Mouse (Mus musculus) yolk sac, embryonic 10.5 days (tissue): ENCODE measurements around the gene Pigk.

Source experiments
- DNase-seq: peaks from one replicate; pipeline ENCODE4 v3.0.0-alpha.2; 2017; ENCODE audit warnings: low spot score

Pigk gene

DNA sequence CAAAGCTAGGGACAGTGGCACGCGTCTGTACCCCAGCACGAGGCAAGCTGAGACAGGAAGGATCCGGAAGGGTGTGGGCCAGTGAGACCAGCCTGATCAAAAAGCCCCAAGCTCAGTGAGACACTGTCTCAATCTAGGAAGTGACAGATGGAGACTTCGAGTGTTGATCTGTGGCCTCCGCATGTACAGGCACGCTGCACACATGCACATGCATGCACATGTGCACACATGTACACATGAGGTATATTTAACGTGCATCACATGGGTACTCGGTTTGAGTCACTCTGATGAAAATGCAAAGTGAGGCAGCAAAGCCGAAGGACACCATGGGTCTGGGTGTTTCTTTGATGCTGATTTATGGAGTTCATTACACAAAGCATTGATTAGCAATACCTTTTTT is 191.1 kb downstream of the Pigk start:
- no peak for DNase-seq

DNA sequence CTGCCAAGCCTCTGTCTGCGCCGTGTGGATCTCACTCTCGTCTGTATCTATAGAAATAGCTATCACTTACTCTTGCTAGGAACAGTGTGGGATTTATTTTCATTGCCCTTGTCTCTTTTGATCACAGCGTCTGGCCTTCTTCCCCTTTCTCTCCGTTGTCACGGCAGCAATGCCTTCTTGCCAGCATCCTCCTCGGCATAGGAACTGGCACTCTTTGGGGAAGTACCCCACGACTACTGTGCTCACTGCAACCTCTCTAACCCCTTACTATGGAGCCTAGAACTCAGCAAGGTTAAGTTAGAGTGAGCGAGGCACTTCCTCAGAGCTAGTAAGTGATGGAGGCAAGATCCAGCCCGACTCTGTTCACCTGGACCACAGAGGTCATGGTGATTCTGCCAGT is 191.9 kb downstream of the Pigk start:
- no peak for DNase-seq

DNA sequence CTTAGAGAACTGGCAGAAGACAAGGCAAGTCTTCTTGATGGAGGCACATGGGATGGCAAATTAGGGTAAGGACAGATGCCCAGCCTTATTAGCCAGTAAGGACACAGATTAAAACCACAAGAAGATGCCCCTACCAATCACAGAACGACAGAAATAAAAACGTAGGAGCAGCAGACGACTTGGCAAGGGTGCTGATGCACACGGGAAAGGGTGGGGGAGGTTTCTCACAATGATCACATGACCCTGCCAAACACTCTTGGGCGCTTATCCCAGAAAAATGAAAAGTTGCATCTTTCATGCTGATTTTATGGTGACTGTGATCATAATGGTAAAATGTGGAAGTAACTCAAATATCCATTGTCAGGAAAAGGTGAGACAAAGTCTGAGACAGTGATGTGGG is 193.2 kb downstream of the Pigk start:
- no peak for DNase-seq

DNA sequence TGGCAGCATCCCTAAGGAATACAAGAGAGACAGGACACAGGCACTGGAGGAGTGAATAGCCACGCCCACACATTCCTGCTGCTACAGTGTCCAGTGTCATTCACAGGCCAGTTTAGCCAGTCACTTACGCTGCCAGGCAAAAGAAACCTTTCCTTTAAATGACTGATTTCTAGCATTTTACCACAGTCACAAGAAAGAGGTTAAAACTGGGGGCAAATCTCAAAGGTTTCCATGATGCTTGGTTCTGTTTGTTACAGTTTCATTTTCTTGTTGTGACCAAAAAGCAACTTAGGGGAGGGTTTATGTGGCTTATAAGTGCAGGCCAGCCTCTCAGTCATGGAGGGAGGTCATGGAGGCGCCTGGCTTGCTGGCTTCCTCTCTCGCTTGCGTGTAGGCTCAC is 193.8 kb downstream of the Pigk start:
- no peak for DNase-seq

DNA sequence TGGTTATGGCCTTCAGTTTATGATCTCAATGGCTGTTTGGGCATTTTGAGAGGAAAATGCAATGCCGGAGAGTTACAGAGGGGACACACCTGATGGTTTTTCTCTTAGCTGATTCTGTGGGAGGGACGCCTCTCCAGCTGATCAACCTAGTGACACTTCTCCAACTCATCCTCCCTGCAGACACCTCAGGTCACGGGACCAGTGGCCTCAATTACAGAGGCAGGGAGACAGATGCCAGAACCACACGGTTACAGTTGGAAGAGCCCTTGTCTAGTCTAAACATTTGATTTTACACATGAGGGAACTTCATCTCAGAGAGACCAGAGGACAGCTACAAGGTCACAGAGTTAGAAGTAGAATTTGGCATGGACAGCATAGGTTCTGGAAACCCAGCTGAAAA is 197.7 kb downstream of the Pigk start:
- DNase-seq: no peak

DNA sequence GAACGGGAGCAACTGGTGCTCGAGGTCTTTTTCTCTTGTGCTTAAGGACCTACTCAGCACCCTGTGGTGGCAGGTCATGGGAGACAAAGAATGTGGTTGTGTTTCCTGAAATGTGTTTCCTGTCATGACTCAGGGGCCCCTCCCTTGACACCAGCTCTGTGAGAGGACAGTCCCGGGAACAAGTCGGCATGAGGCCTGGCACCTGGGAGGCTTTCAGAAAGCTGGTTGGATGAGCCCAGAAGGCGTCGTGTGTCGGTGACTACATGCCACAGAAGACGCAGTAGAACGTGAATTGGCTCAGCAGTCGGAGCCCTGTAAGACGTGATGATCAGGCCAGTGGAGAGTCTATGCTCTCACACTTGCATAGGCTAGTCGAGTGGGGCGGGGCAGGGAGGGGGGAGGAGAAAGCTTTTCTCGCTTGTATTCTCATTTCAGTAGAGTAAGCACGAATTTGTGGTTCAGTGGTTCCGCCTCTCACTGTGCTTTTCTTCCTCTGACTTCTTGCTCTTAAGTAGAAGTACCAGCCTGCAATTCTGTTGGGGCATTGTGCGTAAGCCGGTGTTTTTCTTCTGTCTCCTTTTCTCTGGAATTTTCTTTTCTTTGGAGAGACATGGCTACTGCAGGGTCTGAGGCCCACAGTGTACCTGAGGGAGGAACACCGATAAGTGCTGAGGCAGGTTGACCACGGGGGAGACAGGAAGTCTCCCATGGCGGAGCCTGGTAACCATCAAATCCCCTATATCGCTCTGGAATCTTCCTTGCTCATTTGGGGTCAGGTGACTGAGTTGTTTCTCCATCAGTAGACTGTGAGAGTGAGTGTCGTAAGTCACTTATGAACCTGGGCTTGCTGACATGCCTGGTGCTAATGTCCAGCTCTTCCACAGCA is 198.6 kb downstream of the Pigk start:
- DNase-seq: no peak

DNA sequence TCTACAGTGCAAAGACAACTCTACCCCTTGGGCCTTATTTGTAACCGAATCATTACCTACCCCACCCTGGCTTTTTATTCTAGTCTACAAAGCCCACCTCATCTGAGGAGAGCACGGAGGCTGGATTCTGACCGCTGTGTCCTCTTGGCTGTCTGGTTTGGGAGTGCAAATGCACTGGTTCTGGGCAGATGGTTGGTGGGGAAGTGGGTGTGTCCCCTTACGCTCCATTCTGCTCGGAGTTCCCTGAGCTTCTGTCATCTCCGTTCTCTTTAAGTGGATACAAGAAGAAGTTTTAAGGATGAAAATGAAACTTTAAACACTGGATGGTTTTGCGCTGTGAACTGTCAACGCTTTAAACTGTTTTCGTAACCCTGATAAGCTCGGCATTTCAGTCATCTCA is 199.2 kb downstream of the Pigk start:
- no peak for DNase-seq

DNA sequence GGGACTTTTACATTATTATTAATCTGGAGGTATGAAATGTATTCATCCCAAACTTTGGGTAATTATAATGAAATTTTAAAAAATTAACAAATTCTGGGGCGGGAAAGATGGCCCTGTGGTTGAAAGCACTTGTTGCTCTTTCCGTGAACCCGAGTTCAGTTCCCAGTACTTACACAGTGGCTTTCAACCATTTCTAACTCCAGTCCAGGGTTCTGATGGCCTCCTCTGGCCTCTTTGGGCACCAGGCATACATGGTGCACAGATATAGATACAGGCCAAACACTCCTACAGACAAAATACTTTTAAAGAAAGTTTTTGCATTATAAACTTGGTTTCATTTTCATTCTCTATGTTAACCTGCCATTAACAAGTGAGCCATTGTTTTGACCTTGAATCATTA is 199.7 kb downstream of the Pigk start:
- no peak for DNase-seq

DNA sequence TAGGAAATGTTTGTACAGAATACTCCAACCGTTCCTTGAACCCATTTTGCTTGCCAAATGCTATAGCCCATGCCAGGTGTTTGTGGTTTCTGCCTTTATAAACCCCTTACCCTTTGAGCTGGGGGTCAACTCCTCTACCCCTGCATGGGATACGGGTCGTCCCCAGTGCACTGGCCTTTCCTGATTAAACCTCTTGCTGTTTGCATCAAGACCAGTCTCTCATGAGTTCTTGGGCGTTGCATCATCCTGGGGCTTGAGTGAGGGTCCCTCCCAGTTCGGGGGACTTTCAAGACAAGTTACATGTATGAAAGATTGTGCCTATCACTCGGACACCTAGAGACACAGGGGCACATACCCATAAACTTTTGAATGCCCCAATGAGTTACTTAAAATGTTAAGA is 200.5 kb downstream of the Pigk start:
- no peak for DNase-seq

DNA sequence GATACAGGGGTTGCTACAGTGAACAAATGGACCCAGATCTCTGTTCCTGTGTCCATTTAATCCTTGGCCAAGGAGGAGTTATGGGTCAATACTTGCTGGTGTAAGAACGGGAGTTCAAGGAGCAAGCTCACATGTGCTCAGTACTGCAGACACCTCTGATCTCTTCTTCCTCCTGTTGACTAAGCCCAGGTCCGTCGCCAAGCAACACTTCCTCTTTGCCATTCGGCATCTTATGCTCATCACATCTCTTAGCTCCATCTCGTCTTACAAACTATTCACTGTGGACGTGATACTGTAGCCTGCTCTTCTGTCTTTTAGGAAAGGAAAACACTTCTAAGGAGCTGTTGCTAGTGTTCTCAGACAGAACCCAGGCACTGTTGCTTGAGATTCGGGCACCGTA is 203.7 kb downstream of the Pigk start:
- DNase-seq: no peak

DNA sequence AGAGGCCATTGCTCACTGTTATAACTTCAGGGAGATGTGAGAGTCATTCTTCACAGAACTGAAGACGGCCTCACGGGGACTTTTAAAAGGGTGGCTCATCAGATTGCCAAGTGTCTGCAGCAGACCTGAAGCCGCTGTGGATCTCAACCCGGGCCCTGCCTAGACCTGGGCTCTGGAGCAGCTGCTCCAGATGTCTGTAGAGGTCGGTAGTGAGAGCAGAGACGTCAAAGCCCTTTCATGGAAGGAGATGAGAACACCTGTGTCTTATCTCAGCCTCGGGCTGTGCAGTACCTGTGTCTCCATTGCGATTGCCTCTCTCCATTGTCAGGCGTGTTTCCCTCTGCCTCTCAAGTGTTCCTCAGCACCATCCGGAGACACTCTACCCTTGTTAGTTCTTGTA is 205.2 kb downstream of the Pigk start:
- DNase-seq: no peak

DNA sequence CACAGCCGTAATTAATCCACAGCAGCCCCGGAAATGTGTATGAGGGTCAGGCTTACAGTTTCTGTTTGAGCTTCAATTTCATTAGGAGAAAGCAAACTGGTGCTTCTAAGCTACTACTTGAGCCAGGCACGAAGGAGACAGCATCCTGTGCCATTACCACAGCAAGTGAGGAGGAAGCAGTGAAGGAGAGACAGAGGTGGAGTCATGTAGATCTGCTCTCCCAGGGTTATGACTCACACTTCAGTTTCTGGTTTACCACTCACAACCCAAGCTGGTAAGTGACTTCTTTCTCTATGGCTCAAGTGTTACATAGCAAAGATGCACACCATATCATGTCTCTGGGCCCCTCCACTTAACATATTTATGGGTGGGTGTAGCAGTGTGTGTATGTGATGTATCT is 206.5 kb downstream of the Pigk start:
- DNase-seq: no peak

DNA sequence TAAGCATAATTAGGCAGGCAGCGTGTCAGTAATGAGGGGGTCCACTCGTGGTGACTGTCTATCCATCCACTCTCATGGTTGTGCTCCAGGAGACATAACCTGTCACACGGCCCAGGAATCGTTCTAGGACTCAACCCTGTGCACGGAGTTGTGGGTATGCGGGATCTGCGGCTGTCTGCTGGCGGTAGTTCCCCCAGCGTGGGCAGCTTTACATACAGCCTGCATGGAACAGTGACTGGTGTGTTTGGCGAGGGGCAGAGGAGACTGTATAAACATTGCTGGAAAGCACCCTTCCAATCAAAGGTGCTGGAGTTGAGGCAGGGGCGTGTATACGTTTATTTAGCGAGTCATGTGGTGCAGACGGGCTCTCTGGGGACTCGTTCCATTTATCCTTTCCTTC is 209.6 kb downstream of the Pigk start:
- no peak for DNase-seq

DNA sequence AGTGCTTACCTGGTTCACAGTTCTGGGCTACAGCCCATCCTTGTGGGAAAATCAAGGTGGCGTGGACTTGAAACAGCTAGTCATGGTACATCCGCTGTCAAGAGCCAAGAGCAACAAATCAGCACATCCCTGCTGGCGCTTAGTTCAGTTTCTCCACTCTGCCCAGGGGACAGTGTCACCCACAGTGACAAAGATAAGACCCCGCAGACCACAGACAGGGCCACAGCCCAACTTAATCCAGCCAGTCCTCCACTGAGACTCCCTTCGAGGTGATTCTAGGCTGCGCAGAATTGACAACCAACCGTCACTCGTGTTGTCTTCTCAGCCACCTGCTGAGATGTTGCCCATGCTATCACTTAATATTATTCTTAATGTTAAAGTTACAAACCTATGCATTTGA is 211.5 kb downstream of the Pigk start:
- no peak for DNase-seq

DNA sequence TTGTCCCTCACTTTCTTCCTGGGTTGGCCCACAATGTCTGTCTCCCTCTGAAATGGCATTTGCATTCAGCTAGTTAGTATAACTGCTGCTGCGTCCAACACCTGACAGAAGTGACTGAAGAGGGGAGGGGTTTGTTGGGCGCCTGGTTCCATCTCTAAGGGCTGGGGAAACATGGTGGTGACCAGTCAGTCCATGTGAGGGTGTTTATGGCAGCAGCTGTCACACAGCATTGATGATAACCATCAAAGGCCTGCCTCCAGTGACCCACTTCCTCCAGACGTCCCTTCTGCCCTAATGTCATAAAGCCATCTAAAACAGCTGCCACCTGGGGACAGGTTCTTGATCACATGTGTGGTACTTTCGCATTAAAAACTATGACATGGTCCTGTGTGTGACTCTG is 212.3 kb downstream of the Pigk start:
- DNase-seq: no peak

DNA sequence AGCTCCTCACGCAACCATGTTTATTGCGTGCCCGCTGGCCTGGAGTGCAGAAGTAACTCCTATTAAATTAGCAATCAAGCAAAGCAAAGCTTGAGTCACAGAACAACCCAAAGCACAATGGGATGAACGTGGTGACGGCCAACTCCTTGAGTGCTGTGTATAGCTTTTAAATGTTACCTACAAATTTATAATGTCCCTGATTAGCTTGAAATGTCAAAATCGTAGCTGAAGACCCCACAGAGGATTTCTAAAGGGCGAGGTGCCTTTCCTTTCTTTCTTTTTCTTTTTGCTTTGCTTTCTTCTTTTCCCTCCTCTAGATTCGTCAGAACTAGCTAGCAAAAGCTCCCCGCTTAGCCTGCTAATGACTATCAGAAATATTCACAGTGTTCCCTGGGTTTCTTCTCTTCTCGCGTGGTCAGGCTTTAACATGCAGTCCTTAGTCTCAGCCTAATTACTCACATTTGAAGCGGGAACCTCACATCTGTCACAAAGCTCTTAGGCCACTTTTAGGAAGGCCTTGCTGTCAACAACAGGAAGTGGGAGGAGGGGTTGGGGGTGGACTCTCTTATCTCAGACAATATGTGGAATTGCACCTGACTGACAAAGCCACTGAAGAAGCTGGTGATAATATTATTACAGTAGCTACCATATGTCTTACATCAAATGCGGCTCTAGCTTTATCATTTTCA is 214.5 kb downstream of the Pigk start:
- no peak for DNase-seq

DNA sequence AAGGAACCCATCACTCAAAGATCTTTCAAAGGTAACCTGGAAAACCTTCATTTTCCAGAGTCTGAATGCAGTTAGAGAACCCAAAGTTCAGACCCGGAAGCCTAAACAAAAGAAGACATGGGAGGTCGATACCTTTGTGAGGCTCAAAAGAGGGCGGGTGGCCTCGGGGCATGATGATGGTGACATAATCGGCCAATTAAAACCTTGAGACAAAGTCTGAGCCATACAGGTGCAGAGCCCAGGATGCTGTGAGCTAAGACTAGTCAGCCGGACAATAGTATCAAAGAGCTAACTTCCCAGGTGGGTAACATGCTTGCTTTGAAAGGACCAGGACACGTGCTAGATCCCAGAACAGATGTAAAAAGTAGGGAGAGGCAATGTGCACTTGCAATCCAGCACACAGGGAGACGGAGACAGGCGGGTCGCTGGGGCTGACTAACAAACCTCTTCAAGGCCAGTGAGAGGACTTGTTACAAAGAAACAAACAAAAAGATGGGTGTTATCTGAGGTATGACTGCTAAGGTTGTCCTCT is 215.4 kb downstream of the Pigk start:
- DNase-seq: no peak

DNA sequence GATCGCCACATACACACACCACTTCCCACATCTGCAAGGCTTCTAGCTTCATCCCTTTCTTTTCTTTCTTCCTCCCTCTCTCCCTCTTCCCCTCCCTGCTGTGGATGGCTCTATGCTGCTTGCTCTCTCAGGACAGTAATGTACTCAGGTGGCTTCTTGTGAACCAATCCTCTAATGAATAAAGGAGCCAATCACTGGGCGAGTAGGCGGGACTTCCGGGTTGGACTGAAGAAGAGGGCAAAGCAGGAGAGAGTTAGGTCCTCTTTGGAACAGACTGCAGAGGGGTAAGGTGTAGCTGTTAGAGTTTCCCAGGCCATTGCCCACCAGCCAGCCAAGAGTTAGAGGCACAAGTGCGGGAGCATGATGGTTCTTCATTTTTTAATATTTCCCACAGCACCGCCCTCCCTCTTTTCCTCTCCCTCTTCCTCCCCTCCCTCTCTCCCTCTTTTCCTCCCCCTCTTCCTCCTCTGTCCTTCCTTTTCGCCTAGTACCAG is 215.9 kb downstream of the Pigk start:
- no peak for DNase-seq

DNA sequence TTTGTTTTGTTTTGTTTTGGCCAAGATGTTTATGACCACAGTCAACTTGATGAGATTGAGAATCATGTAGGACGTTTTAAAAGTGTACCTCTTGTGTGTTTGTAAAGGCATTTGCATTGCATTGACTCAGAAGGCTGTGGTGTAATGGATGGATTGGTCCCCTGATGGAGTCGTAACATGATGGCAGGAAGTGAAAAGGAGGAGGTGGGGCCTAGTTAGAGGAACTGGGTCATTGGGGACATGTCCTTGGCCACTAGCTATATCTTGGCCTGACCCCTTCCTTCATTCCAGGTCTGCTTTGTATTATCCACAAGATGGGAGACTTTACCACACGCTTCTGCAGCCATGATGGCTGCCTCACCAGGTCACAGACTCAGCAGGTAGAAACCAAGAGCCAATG is 217.5 kb downstream of the Pigk start:
- no peak for DNase-seq

DNA sequence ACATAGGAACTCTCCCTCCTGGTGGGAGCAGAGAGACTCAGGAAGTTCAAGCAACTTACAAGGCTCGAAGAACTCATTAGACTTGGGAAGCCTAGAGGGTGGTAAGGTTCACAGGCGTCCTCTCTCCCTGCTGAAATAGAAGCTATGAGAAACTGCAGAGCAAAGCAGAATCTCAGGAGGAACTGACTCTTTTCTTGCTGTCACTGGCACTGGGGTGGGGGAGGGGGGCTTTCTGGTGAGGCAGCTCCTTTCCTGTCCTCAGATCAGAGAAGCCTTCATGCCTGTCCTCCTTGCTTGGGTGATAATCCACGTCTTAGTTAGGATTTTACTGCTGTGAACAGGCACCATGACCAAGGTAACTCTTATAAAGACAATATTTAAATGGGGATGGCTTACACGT is 218.2 kb downstream of the Pigk start:
- no peak for DNase-seq

DNA sequence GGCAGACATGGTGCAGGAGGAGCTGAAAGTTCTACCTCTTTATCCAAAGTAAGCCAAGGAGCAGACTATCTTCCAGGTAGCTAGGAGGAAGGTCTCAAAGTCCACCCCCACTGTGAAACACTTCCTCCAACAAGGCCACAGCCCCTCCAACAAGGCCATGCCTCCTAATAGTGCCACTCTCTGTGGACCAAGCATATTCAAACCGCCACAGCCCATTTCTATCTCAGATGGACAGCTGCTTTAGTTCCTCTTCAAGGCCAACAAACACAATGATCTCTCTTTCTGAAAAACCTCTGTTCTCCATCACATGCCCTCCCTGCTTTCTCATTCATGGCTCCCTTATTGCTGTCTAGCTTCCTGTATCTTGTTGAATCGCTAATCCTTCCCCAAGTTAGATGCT is 218.6 kb downstream of the Pigk start:
- DNase-seq: no peak

DNA sequence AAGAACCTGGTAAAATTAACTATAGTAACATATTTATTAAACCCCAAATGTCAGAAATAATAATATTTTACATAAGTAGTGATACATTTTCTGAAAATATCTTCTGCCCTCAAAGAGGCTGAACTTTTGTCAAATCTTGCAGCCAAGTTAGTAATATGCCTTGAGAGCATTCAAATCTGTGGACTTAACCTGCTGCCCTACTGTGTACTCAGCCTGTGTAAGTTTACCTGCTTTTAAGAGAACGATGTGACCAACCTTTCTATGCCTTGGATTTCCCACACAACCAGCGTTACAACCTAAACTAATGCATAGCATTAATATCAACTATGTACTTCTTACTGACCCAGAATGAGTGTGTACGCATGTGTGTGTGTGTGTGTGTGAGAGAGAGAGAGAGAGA is 219.8 kb downstream of the Pigk start:
- no peak for DNase-seq

DNA sequence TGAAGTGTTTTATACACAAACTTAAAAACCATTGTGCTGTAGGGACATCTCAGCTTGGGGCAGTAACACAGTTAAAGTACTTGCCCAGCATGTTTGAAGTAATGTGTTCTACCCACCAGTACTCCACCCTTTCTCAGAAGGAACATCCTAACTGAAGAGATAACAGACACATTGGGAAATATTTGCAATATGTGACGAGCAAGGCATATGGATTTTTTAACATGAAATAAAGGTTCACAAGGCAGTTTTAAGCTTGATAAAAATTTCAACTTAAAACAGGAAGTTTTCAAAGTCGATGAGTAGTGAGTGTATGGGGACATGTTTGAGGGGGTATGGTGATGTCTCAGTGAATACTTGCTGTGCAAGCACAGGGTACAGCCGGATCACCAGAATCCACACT is 222.4 kb downstream of the Pigk start:
- DNase-seq: no peak
